Mouse (Mus musculus): Measurements from ENCODE around the gene Gpi1.

The Gpi1 gene

GRCm38 (mm10) chr7:34189376-34189989, 40.7 kb downstream of the Gpi1 start:
- DNase-seq (ENCODE audit: low read depth, low spot score): no peak

- DNase-seq (ENCODE audit: low read depth, low spot score): no peak
Measured at GRCm38 (mm10) chr7:34183794-34184193, 46.3 kb downstream of the Gpi1 start.

- peak; percentile 85 for DNase-seq (ENCODE audit: low read depth, low spot score)
Measured at GRCm38 (mm10) chr7:34183356-34183755, 46.8 kb downstream of the Gpi1 start.

GRCm38 (mm10) chr7:34176241-34176640, 53.9 kb downstream of the Gpi1 start:
- peak; percentile 68 for DNase-seq (ENCODE audit: low read depth, low spot score)

GRCm38 (mm10) chr7:34172251-34172650, 57.9 kb downstream of the Gpi1 start:
- DNase-seq (ENCODE audit: low read depth, low spot score): peak; percentile 53

GRCm38 (mm10) chr7:34169454-34169853, 60.7 kb downstream of the Gpi1 start, which contains the start of gene Uba2:
Gene Uba2 (minus strand): TSS chr7:34169599.
- peak; percentile 97 for DNase-seq (ENCODE audit: low read depth, low spot score)

GRCm38 (mm10) chr7:34168470-34169251, 61.5 kb downstream of the Gpi1 start:
- peak; percentile 92 for DNase-seq (ENCODE audit: low read depth, low spot score)

- peak; percentile 62 for DNase-seq (ENCODE audit: low read depth, low spot score)
Measured at GRCm38 (mm10) chr7:34167766-34168469, 62.2 kb downstream of the Gpi1 start.

GRCm38 (mm10) chr7:34166850-34167249, 63.3 kb downstream of the Gpi1 start:
- peak; percentile 91 for DNase-seq (ENCODE audit: low read depth, low spot score)

GRCm38 (mm10) chr7:34165999-34166398, 64.1 kb downstream of the Gpi1 start:
- DNase-seq (ENCODE audit: low read depth, low spot score): peak; percentile 45

- DNase-seq (ENCODE audit: low read depth, low spot score): peak; percentile 28
Measured at GRCm38 (mm10) chr7:34164671-34165070, 65.5 kb downstream of the Gpi1 start.

- DNase-seq (ENCODE audit: low read depth, low spot score): no peak
Measured at GRCm38 (mm10) chr7:34159167-34159566, 71.0 kb downstream of the Gpi1 start.

GRCm38 (mm10) chr7:34157994-34158393, 72.1 kb downstream of the Gpi1 start:
- DNase-seq (ENCODE audit: low read depth, low spot score): no peak
